Mouse (Mus musculus) testis, adult 2 months (tissue): ENCODE measurements around the gene Ybx2. TPM values are rescaled to one million over a fixed set of nuclear protein-coding genes. Genes with fewer than 3 reads are reported as not detected.

ENCODE experiments used
- H3K27ac ChIP-seq: fragments of 200-500 bp; 2 replicates; pipeline ENCODE4 v1.5.1; 2012; ENCODE audit warnings: low read depth, low read length; ENCODE audit not compliant: control insufficient read depth, insufficient read depth
- H3K27me3 ChIP-seq: fragments of 200-500 bp; 2 replicates; pipeline ENCODE4 v1.6.1; 2012; ENCODE audit warnings: mild to moderate bottlenecking, low read length, moderate library complexity; ENCODE audit not compliant: control insufficient read depth, insufficient read depth
- H3K36me3 ChIP-seq: fragments of 200-500 bp; 2 replicates; pipeline ENCODE4 v1.6.1; 2012; ENCODE audit warnings: mild to moderate bottlenecking, low read length; ENCODE audit not compliant: control insufficient read depth, insufficient read depth
- H3K4me1 ChIP-seq: fragments of 200-500 bp; 2 replicates; pipeline ENCODE4 v1.6.1; 2012; ENCODE audit warnings: low read length; ENCODE audit not compliant: control insufficient read depth, insufficient read depth
- H3K4me3 ChIP-seq: fragments of 200-500 bp; 2 replicates; pipeline ENCODE4 v1.5.1; 2012; ENCODE audit warnings: low read depth, mild to moderate bottlenecking, low read length, moderate library complexity, mixed read lengths; ENCODE audit not compliant: control insufficient read depth
- CTCF ChIP-seq: fragments of 200-500 bp; IDR thresholded peaks from 2 replicates; pipeline ENCODE4 v1.5.1; 2012; ENCODE audit warnings: low read depth, mild to moderate bottlenecking, inconsistent platforms, low read length, moderate library complexity; ENCODE audit not compliant: control insufficient read depth, insufficient read depth, insufficient replicate concordance
- POLR2A ChIP-seq: fragments of 200-500 bp; IDR thresholded peaks from 2 replicates; pipeline ENCODE4 v1.6.1; 2012; ENCODE audit warnings: low read depth, mild to moderate bottlenecking, inconsistent platforms, low read length, moderate library complexity; ENCODE audit not compliant: control insufficient read depth
- polyA plus RNA-seq: library from polyadenylated mRNA; depleted of rRNA; stranded (reverse); fragments of >200 nt; gene quantifications from 2 replicates; pipeline ENCODE4 v1.2.3, GENCODE M21; 2012; rRNA removed

Gene Ybx2
- polyA plus RNA-seq, 1 experiment, result 3,883 TPM

DNA sequence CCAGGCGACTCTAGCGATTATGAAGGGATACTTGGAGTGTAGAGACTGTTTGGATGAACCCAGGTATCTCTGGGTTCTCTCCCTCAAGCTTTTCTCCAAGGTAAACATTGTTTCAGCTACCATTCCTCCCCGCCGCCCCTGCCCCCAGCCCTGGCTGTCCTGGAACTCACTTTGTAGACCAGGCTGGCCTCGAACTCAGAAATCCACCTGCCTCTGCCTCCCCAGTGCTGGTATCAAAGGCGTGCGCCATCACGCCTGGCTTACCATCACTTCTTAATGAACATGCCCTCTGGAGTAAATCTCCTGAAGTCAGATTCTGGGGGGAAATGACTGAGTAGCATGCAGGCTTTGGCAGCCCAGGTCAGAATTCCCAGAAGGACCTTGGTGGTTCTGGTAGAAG is 46.6 kb downstream of the Ybx2 start, which contains the start of gene Elp5:
Gene Elp5, minus strand, starts transcription at position 293 of the 400 bp plus-strand sequence.
- peaks cover 7% of the 10 kb centered on the region for H3K4me1 ChIP-seq
- peak within 1 kb of the TSS; percentile 89 for H3K4me3 ChIP-seq
- TF ChIP-seq CTCF (no peak), POLR2A (no peak)
- no peaks in the 10 kb centered on the region for H3K27me3 ChIP-seq
- H3K27ac ChIP-seq, result peak within 1 kb of the TSS; percentile 86
- peaks cover 3% of the 10 kb centered on the region for H3K36me3 ChIP-seq

DNA sequence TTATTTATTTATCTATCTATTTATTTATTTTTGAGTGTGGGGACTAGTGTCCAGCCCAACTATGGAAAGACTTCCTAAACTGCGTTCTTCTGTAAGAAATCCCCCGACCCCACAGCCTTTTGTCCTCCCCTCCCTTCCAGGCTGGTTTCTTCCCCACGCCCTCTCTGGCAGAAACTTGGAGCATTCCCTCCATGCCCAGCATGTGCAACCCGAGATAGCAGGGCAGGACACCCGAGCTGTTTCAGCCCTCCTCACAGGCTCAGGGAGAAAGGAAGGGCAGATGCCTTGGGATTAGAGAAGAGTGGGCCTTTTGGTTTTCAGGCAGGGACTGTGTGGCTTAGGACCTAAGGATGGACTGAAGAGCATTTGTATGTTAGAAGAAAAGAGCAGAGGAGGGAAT is 47.3 kb downstream of the Ybx2 start:
- no peaks in the 10 kb centered on the region for H3K27me3 ChIP-seq
- H3K4me3 ChIP-seq, result no peak overlapping the region
- H3K27ac ChIP-seq, result no peak overlapping the region
- peaks cover 3% of the 10 kb centered on the region for H3K36me3 ChIP-seq
- peaks cover 7% of the 10 kb centered on the region for H3K4me1 ChIP-seq
- TF ChIP-seq POLR2A, result no peak
- no peak for TF ChIP-seq CTCF

DNA sequence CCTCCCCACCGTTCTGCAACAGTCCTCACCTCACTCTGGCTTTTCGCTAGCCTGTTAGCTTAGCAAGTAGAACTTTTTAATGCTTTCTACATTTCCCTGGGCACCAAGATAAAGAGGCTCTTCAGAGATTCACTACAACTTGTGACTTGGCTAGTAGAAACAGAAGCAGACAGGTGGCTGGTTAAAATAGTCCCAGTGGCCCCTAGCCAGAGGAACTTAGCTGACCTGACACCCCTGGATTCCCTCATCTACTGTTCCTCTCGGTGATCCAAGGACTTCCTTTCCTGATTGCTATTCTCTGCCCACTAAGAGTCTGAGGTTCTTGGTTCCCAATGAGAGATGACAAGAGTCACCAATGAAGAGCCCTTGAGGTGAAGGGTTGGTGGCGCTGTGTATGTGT is 47.8 kb downstream of the Ybx2 start:
- Histone ChIP-seq H3K4me1 (peaks cover 7% of the 10 kb centered on the region), H3K36me3 (peaks cover 3% of the 10 kb centered on the region), H3K27me3 (no peaks in the 10 kb centered on the region), H3K27ac (no peak overlapping the region), H3K4me3 (no peak overlapping the region)
- TF ChIP-seq CTCF, result no peak
- TF ChIP-seq POLR2A, result no peak

DNA sequence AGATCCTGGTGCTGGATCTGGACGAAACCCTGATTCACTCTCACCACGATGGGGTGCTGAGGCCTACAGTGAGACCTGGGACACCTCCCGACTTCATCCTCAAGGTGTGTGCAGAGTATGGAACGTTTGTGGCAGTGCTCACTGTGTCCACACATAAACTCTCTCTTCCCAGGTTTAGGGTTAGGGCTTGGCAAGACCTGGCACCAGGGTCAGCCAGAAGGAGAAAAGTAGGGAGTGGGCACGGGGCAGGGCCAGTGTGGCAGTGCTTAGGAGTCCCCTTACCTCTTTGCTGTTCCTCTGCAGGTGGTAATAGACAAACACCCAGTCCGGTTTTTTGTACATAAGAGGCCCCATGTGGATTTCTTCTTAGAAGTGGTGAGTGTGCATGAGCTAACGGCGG is 48.8 kb downstream of the Ybx2 start:
- H3K27ac ChIP-seq, result no peak overlapping the region
- no peaks in the 10 kb centered on the region for H3K27me3 ChIP-seq
- TF ChIP-seq POLR2A (no peak), CTCF (no peak)
- H3K4me1 ChIP-seq, result peaks cover 7% of the 10 kb centered on the region
- H3K36me3 ChIP-seq, result peaks cover 5% of the 10 kb centered on the region
- no peak overlapping the region for H3K4me3 ChIP-seq

DNA sequence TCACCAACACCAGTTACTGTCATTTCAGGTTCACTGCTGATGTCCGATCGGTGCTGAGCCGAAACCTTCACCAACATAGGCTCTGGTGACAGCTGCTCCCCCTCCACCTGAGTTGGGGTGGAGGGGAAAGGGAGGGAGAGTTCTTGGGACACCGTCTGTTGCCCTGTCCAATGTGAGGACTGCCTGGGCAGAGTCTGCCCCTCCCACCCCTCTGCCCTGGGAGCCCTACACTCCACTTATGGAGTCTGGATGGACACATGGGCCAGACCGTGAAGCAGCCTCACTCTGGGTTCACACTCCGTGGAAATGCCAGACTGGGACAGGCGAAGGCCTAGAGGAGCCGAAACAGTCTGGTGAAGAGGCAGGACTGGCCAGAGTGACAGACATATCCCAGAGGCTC is 54.4 kb downstream of the Ybx2 start:
- H3K27me3 ChIP-seq, result no peaks in the 10 kb centered on the region
- TF ChIP-seq CTCF (no peak), POLR2A (no peak)
- peak overlapping the region; percentile 93 for H3K4me3 ChIP-seq
- peaks cover 6% of the 10 kb centered on the region for H3K4me1 ChIP-seq
- peaks cover 4% of the 10 kb centered on the region for H3K36me3 ChIP-seq
- H3K27ac ChIP-seq, result peak overlapping the region; percentile 49; the same call in 1 of the 2 replicates

Other genes with a start within 250 kb of the Ybx2 start
- gene Tnfsf12, start 239.9 kb upstream of the Ybx2 start, polyA plus RNA-seq, result 2.9 and 3.3 TPM in 2 replicates
- gene Tnfsfm13, start 239.7 kb upstream of the Ybx2 start, polyA plus RNA-seq, result 1.3 and 1.9 TPM in 2 replicates
- gene Polr2a, start 177.2 kb upstream of the Ybx2 start, polyA plus RNA-seq, result 54.7 and 75.8 TPM in 2 replicates
- gene Slc35g3, start 173.8 kb upstream of the Ybx2 start, polyA plus RNA-seq, result 210 and 236 TPM in 2 replicates
- gene Zbtb4, start 169.9 kb upstream of the Ybx2 start, polyA plus RNA-seq, result 5.1 and 6.0 TPM in 2 replicates
- gene Chrnb1, start 139.9 kb upstream of the Ybx2 start, polyA plus RNA-seq, result 0.79 and 1.2 TPM in 2 replicates
- 2.7 and 3.2 TPM in 2 replicates for gene Fgf11, start 133.9 kb upstream of the Ybx2 start, polyA plus RNA-seq
- 0.52 and 0.79 TPM in 2 replicates for gene Tmem102, start 130.2 kb upstream of the Ybx2 start, polyA plus RNA-seq
- gene Gm39566, start 120.5 kb upstream of the Ybx2 start, polyA plus RNA-seq, result 136 and 193 TPM in 2 replicates
- gene Spem2, start 117.3 kb upstream of the Ybx2 start, polyA plus RNA-seq, result 758 and 858 TPM in 2 replicates
- 1,704 and 1,758 TPM in 2 replicates for gene Spem1, start 113.6 kb upstream of the Ybx2 start, polyA plus RNA-seq
- 2.4 and 2.7 TPM in 2 replicates for gene Nlgn2, start 98.0 kb upstream of the Ybx2 start, polyA plus RNA-seq
- 21.9 and 22.7 TPM in 2 replicates for gene Tmem256, start 97.3 kb upstream of the Ybx2 start, polyA plus RNA-seq
- gene Plscr3, start 89.4 kb upstream of the Ybx2 start, polyA plus RNA-seq, result 6.5 and 8.5 TPM in 2 replicates
- gene Tnk1, start 77.1 kb upstream of the Ybx2 start, polyA plus RNA-seq, result 1.6 and 1.9 TPM in 2 replicates
- 20.8 and 27.5 TPM in 2 replicates for gene Tmem95, start 57.8 kb upstream of the Ybx2 start, polyA plus RNA-seq
- 0.47 and 0.69 TPM in 2 replicates for gene Kctd11, start 54.4 kb upstream of the Ybx2 start, polyA plus RNA-seq
- 4.0 and 4.9 TPM in 2 replicates for gene Acap1, start 40.3 kb upstream of the Ybx2 start, polyA plus RNA-seq
- 124 and 125 TPM in 2 replicates for gene 2810408A11Rik, start 34.8 kb upstream of the Ybx2 start, polyA plus RNA-seq
- gene Neurl4, start 34.7 kb upstream of the Ybx2 start, polyA plus RNA-seq, result 57.7 and 61.1 TPM in 2 replicates
- gene Gps2, start 21.9 kb upstream of the Ybx2 start, polyA plus RNA-seq, result 290 and 295 TPM in 2 replicates
- gene Eif5a, start 13.8 kb upstream of the Ybx2 start, polyA plus RNA-seq, result 621 and 702 TPM in 2 replicates
- gene Slc2a4, start 12.4 kb downstream of the Ybx2 start, polyA plus RNA-seq, result 1.9 and 3.6 TPM in 2 replicates
- 3.0 and 4.9 TPM in 2 replicates for gene Cldn7, start 29.0 kb downstream of the Ybx2 start, polyA plus RNA-seq
- gene Ctdnep1, start 45.4 kb downstream of the Ybx2 start, polyA plus RNA-seq, result 120 and 137 TPM in 2 replicates
- 225 and 226 TPM in 2 replicates for gene Elp5, start 46.7 kb downstream of the Ybx2 start, polyA plus RNA-seq
- gene Gabarap, start 55.3 kb downstream of the Ybx2 start, polyA plus RNA-seq, result 659 and 826 TPM in 2 replicates
- 19.0 and 21.2 TPM in 2 replicates for gene Phf23, start 60.0 kb downstream of the Ybx2 start, polyA plus RNA-seq
- gene Dvl2, start 64.8 kb downstream of the Ybx2 start, polyA plus RNA-seq, result 15.2 and 16.4 TPM in 2 replicates
- 20.6 and 20.9 TPM in 2 replicates for gene Acadvl, start 79.6 kb downstream of the Ybx2 start, polyA plus RNA-seq
- 5.6 and 6.5 TPM in 2 replicates for gene Dlg4, start 81.1 kb downstream of the Ybx2 start, polyA plus RNA-seq
- 1.00 and 1.4 TPM in 2 replicates for gene Asgr1, start 118.3 kb downstream of the Ybx2 start, polyA plus RNA-seq
- gene Asgr2, start 156.8 kb downstream of the Ybx2 start, polyA plus RNA-seq, result 0.18 and 0.58 TPM in 2 replicates
- gene Mgl2, start 194.5 kb downstream of the Ybx2 start, polyA plus RNA-seq, result 0.91 and 1.4 TPM in 2 replicates
- 1.7 and 2.0 TPM in 2 replicates for gene Clec10a, start 220.4 kb downstream of the Ybx2 start, polyA plus RNA-seq